Mouse (Mus musculus) limb, embryonic 14.5 days (tissue): ENCODE results near the gene Mapkapk2. TPM values are rescaled to one million over a fixed set of nuclear protein-coding genes. Genes with fewer than 3 reads are reported as not detected.

Experiments
- ATAC-seq: fragments of 200-750 bp; cut with Nextera tagmentation; 2 replicates; pipeline ENCODE4 v1.8.0; 2017; ENCODE audit warnings: low read depth, moderate number of reproducible peaks, moderate TSS enrichment; ENCODE audit not compliant: low FRiP score
- DNase-seq: peaks from one replicate; pipeline ENCODE4 v3.0.0-alpha.2; 2015; ENCODE audit warnings: low spot score
- H3K27ac ChIP-seq: fragments of 300-500 bp; sonication (generic); replicated peaks from 2 replicates; pipeline ENCODE4 v1.5.1; 2014; ENCODE audit warnings: low read depth, mild to moderate bottlenecking, low read length, moderate library complexity, mixed read lengths
- H3K27me3 ChIP-seq: fragments of 300-500 bp; sonication (generic); 2 replicates; pipeline ENCODE4 v1.6.1; 2014; ENCODE audit warnings: low read length, mixed read lengths; ENCODE audit not compliant: control insufficient read depth, insufficient read depth
- H3K36me3 ChIP-seq: fragments of 300-500 bp; sonication (generic); 2 replicates; pipeline ENCODE4 v1.6.1; 2014; ENCODE audit warnings: mild to moderate bottlenecking, low read length, moderate library complexity, mixed read lengths; ENCODE audit not compliant: control insufficient read depth, insufficient read depth
- H3K4me1 ChIP-seq: fragments of 300-500 bp; sonication (generic); 2 replicates; pipeline ENCODE4 v1.6.1; 2014; ENCODE audit warnings: antibody characterized with exemption, low read length, mixed read lengths; ENCODE audit not compliant: control insufficient read depth, insufficient read depth
- H3K4me2 ChIP-seq: fragments of 300-500 bp; sonication (generic); replicated peaks from 2 replicates; pipeline ENCODE4 v1.6.1; 2014; ENCODE audit warnings: low read depth, mild to moderate bottlenecking, low read length, moderate library complexity; ENCODE audit not compliant: severe bottlenecking
- H3K4me3 ChIP-seq: fragments of 300-500 bp; sonication (generic); replicated peaks from 2 replicates; pipeline ENCODE4 v1.5.1; 2014; ENCODE audit warnings: low read length
- H3K9ac ChIP-seq: fragments of 300-500 bp; sonication (generic); 2 replicates; pipeline ENCODE4 v1.6.1; 2014; ENCODE audit warnings: mild to moderate bottlenecking, low read depth, low read length, moderate library complexity; ENCODE audit not compliant: severe bottlenecking
- H3K9me3 ChIP-seq: fragments of 300-500 bp; sonication (generic); 2 replicates; pipeline ENCODE4 v1.6.1; 2016; ENCODE audit warnings: low read length; ENCODE audit not compliant: control insufficient read depth
- POLR2A ChIP-seq: fragments of 200-500 bp; IDR thresholded peaks from 2 replicates; pipeline ENCODE4 v1.8.0; 2012; ENCODE audit warnings: inconsistent platforms, mild to moderate bottlenecking, moderate library complexity, borderline replicate concordance; ENCODE audit not compliant: insufficient read depth, insufficient read length; ENCODE audit errors: extremely low read depth
- WGBS: fragments of 180-500 bp; shearing (Covaris S2); extraction: QIAGEN DNeasy Blood & Tissue Kit; methylation state at CpG from one replicate; pipeline ENCODE4 v1.1.7; 2014; 5-methylcytosine and 5-hydroxymethylcytosine counted together
- polyA plus RNA-seq, 2 experiments: library from polyadenylated mRNA; depleted of rRNA in 1 of 2; stranded (reverse) in 1 of 2; unstranded in 1 of 2; fragments of >200 nt; fragmentation: Nextera tagmentation in 1 of 2; extraction: Ambion mirVana in 1 of 2; gene quantifications; 2 replicates each; pipeline versions ENCODE4 v1.2.1 to v1.2.3; 2012 to 2014

Gene Mapkapk2
- polyA plus RNA-seq, 2 experiments = 49.9 to 60.9 TPM

DNA sequence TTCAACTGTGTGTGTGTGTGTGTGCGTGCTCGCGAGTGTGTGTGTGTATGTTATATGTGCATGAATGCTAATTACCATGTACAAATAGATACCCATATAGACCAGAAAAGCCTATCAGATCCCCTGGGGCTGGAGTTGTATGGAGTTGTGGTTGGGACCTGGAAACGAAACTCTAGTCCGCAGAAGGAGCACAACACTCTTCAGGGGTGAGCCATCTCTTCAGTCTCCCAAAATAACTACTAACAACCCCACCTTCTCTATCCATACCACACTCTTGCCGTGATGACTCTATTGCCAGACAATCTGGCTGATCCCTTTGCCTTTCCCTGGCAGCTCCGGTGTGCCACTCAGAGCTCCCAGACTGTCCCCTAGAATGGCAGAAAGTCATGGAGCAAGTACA is 81.7 kb downstream of the Mapkapk2 start:
- Histone ChIP-seq H3K27ac (no peak overlapping the region), H3K9ac (no peak overlapping the region), H3K36me3 (no peaks in the 10 kb centered on the region), H3K27me3 (no peaks in the 10 kb centered on the region), H3K4me1 (no peaks in the 10 kb centered on the region), H3K9me3 (no peaks in the 10 kb centered on the region), H3K4me3 (no peak overlapping the region), H3K4me2 (no peak overlapping the region)
- no peak for DNase-seq
- TF ChIP-seq POLR2A = no peak
- 92% methylated on average over 7 of the region's 7 CpGs for WGBS
- no peak for ATAC-seq

DNA sequence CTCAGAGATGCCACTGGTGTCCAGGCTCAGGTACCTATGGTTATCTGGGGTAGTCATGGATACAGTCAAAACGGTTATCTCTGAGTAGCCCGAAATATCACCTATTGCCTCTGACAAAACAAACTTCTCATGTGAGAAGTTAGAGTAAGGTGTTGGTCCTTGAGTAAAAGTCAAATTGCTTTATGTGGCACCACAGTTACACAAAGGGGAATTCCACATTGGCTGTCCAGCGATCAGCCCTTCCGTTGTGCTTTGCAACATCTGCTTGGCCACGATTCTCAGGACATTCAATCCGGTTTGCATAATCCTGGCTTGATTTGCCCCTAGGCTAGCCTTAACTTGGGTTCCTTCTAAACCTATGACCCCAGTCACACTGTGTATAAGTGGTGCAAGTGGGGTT is 82.3 kb downstream of the Mapkapk2 start:
- Histone ChIP-seq H3K4me2 (no peak overlapping the region), H3K27ac (no peak overlapping the region), H3K4me1 (no peaks in the 10 kb centered on the region), H3K9ac (no peak overlapping the region), H3K4me3 (no peak overlapping the region), H3K36me3 (no peaks in the 10 kb centered on the region), H3K9me3 (no peaks in the 10 kb centered on the region), H3K27me3 (no peaks in the 10 kb centered on the region)
- 88% methylated on average over 6 of the region's 6 CpGs for WGBS
- DNase-seq = no peak
- no peak for ATAC-seq
- no peak for TF ChIP-seq POLR2A

DNA sequence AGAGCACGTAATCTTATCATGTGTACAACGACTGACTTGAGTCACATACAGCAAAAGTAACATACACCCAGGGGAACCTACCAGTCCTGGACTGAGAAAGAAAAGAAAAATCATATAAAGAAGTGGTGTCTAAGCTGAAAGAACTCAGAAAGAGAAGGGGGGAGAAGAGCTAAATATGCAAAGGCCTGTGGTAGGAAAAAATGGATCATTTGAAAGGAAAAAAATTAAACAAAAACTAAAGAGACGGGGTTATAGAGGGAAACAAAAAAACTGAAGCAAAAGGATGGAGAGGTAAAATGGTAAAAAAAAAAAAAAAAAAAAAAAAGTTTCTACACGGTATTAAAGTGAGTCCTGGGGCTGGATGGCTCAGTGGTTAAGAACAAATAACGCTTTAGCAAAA is 83.7 kb downstream of the Mapkapk2 start:
- no peak overlapping the region for H3K4me3 ChIP-seq
- no peak overlapping the region for H3K4me2 ChIP-seq
- WGBS = 92% methylated on average over 5 of the region's 5 CpGs

DNA sequence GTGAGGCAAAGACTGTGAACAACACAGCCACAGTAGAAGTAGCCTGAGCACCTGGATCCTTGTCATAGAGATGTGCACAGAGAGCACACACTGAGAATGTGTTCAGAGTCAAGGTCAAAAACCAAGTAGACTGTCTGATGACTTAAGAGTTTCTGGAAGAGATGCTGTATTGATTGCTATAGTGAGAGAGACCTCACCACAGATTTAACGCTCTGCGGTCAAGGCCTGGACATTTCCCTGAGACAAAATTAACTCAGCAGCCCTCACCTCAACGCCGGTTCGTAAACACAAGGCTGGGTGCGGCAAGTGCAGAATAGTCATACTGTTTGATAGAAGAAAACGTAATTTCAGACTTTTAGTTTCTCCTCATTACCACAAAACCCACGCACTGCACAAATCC is 85.1 kb downstream of the Mapkapk2 start:
- DNase-seq (no peak), ATAC-seq (no peak)
- H3K9ac ChIP-seq = no peak overlapping the region
- no peak overlapping the region for H3K4me3 ChIP-seq
- TF ChIP-seq POLR2A = no peak
- no peaks in the 10 kb centered on the region for H3K9me3 ChIP-seq
- H3K4me2 ChIP-seq = no peak overlapping the region
- no peaks in the 10 kb centered on the region for H3K36me3 ChIP-seq
- no peaks in the 10 kb centered on the region for H3K4me1 ChIP-seq
- no peaks in the 10 kb centered on the region for H3K27me3 ChIP-seq
- WGBS = 86% methylated on average over 8 of the region's 8 CpGs
- H3K27ac ChIP-seq = no peak overlapping the region

More for the DNA sequence above, 83.7 kb downstream of the Mapkapk2 start:
- Histone ChIP-seq H3K9me3 (no peaks in the 10 kb centered on the region), H3K27ac (no peak overlapping the region), H3K36me3 (no peaks in the 10 kb centered on the region), H3K4me1 (no peaks in the 10 kb centered on the region), H3K9ac (no peak overlapping the region), H3K27me3 (no peaks in the 10 kb centered on the region)
- ATAC-seq = no peak
- DNase-seq = no peak
- no peak for TF ChIP-seq POLR2A

DNA sequence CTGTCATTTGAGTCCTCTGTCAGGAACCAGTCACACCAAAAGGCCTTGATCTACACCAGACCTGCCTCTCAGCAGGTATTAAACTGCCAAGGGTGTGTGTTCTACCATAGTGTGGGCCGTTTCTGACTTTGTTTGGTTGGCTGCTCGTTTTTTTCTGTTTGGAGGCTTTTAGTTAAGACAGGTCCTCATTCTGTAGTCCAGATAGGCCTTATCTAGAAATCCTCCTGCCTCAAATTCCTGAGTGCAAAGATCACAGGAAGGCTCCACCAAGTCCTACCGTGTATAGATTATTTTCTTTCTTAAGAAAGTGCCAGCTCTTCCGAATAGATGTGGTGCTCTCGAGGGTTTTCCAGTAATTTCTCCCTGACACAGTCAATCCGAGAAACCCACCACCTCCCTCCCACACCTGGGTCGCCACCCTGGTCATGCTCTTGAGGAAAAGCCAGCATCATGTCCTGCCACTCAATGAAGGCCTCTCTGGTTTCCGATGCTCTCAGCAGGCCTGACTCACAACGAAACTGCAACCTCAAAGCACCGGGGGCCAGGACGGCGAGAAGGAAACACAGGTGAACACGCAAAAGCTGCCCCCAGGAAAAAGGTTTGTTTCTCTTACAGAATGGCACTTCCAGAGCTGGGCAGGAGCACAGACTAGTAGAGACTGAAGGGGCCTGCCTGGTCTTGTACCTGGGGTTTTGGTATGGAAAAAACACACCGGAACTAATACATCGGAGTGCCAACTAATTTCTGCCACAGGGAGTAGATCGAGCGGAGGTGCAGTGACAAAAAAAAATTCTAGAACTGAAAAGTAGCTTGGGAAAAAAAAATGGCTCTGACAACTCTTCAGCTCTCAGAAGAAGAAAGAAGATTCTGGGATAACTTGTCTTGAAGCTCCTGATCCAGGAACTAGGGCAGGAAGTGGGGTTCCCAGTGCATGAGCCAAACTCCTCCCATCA is 87.1 kb downstream of the Mapkapk2 start:
- H3K27me3 ChIP-seq = no peaks in the 10 kb centered on the region
- H3K4me1 ChIP-seq = no peaks in the 10 kb centered on the region
- H3K9me3 ChIP-seq = no peaks in the 10 kb centered on the region
- no peak overlapping the region for H3K4me2 ChIP-seq
- no peak for TF ChIP-seq POLR2A
- DNase-seq (no peak), ATAC-seq (no peak)
- 75% methylated on average over 17 of the region's 17 CpGs for WGBS
- no peak overlapping the region for H3K27ac ChIP-seq
- H3K36me3 ChIP-seq = no peaks in the 10 kb centered on the region
- no peak overlapping the region for H3K4me3 ChIP-seq
- H3K9ac ChIP-seq = no peak overlapping the region
